Mouse (Mus musculus) spleen, adult 12 weeks (tissue): Measurements from ENCODE around the gene Sarnp.

Experiments
- DNase-seq: peaks from one replicate; pipeline ENCODE4 v3.0.0; 2022; ENCODE audit warnings: low spot score

Gene Sarnp

DNA sequence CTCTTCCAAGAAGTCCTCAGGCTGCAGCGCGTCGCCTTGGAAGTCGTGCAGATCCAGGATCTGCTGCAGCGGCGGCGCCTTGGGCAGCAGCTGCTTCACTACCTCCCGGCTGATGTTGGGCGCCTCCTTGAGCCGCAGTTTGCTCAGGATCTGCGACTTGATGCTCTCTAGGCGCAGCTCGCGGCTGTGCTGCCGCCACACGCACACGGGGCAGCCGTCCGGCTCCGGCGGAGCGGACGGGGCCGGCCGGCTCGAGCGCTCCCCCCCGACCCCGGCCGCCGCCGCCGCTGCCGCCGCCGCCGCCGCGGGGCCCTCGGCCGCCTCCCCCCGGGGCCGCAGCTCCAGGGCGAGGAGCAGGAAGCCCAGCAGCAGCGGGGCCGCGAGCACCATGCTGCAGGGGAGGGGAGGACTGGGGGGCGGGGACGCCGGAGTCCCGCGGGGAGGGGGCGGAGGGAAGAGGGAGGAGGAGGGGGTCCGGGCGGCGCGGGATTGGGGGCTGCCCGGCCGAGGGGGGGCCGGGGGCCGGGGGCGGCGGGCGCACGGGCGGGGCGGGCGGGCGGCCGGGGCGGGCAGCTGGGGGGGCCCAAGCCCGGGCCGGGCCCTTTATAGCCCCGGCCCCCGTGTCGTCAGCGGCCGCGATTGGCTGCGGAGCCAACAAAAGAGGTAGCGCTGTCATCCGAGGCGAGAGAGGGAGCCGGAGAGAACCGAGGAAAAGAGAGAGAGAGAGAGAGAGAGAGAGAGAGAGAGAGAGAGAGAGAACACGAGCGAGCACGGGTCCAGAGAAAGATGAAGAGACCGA, 74.4 kb downstream of the Sarnp start, which contains the start of gene Gdf11:
Gene Gdf11 (minus strand): TSS at position 423 of the 799 bp plus-strand sequence.
- DNase-seq, result no peak

DNA sequence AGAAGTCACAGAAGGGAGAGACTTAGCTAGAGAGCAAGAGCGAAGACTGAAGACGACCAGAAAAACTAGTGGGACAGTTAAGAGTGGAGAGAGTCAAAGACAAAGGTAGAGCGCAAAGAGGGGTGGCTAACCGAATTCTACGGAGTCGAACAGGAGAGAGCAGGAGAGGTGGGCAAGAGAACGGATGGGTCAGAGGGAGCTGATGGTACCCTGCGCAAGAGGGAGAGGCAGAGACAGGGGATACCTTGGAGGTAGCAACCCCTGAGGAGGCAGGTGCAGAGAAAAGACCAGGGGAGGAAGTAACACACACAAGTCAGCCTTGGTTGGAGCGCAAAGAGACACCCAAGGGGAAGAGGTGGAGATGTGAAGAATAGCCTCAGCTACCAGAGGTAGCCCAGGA, 75.1 kb downstream of the Sarnp start:
- no peak for DNase-seq

DNA sequence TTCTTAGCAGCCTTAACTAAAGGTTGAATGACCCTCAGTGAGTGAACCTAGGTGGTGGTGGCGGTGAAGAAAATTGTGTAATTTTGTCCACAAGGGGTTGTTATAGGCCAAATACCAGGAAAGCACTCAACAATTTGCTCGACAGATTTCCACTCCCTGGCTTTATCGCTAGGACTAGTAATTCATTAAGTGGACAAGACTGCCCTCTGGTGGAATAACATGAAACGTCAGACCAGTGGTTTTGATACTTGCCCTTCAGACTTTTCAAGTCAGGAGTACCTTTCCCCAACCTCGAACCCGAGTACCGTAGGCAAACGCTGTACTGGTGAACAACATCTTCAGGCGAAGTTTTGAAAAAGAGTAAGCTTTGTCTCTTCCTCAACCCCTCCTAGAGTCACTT, 78.3 kb downstream of the Sarnp start:
- peak; percentile 42 for DNase-seq

DNA sequence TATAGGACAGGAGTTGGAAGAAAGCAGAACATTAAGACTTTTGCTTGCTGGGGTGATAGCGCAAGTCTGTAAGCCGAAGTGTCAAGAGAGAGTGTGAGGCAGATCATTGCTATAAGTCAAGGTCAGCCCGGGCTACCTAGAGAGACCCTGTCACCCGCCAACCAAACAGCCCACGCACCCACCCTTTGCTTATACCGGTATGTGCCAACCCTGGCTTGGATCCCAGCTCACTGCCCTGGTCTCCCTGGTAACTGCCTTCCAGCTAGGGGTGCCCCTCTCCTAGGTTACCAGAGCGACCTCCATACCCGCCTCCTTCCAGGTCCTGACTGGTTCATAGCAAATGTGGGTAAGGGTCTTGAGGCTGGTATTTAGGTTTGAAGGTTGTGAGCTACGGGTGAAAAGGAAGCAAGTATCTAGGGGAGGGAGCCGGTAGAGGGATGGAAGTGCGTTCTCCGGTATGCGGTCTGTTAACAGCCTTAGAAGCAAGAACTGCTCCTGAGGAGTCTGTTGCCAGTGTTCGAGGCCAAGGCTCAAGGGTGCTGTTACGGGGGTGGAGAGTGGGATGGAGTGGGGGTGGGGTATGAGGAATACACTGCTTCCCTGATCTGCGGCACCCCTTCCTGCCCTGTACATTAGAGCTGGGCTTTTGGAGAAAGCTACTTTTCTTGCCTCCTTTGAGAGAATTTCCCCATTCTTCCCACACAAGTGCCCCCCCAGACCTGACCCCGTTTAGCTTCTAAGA, 79.0 kb downstream of the Sarnp start:
- no peak for DNase-seq

DNA sequence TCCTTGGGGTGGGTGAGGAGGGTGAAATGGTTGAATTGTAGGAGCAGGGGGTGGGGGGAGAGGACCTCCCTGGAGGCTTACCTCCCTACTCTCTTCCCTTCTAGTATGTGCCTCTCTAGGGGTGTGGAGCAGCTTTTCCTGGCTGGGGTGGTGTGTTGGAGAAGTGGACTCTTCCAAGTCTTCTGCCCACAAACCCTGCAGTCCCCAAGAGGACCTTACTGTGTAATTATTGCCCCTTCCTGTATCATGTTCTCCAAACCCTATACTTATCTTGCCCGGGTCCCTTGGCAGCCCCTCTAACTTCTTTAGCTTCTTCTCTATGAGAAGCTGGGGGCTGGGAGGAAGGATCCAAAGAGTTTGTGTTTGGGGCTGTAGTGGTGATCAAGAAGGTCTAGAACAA, 79.7 kb downstream of the Sarnp start:
- DNase-seq, result no peak

DNA sequence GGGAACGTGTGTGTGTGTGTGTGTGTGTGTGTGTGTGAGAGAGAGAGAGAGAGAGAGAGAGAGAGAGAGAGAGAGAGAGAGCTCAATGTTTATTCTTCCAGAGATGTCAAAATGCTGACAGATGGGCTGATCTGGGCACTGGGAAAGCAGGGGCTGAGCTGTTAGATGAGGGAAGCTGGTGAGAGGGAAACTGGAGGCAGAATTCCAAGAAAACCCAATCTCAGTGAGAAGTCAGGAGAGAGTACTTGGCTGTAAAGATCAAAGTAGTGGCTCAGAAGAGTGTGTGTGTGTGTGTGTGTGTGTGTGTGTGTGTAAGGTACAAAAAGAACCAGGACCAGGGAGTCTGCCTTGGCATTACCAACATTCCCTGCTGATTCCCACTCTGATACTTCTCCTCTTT, 80.4 kb downstream of the Sarnp start:
- no peak for DNase-seq

DNA sequence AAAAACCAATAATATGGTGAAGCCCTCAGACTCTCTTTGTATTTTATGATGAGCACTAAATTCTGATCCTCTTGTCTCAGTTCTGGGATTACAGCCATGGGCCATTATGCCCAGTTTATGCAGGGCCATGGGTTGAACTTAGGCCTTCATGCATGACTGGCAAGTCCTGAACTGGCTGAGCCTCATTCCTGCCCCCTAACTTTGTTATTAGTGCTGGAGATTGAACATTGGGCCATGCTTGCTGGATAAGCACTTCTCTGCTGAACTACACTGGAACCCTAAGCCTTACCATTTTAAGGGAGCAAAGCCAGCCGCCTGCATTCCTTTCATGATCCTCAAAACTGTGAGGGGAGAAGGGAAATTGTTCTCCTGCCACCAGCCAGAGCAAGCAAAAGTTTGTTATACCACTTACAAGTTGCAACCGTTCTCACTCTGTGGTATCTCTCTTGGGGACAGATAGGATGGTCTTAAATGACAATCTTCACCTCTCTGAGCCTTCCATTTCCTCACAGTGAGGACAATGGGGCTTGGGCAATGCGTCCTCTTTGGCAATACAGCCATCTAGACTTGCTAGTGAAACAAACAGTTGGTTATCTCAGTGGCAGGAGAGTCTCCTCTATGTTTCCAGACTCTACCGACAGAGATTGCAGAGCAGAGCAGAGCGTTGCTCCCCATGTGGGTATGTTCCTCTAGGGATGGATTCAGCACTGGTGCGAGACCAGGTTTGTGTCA, 82.8 kb downstream of the Sarnp start:
- DNase-seq, result no peak

DNA sequence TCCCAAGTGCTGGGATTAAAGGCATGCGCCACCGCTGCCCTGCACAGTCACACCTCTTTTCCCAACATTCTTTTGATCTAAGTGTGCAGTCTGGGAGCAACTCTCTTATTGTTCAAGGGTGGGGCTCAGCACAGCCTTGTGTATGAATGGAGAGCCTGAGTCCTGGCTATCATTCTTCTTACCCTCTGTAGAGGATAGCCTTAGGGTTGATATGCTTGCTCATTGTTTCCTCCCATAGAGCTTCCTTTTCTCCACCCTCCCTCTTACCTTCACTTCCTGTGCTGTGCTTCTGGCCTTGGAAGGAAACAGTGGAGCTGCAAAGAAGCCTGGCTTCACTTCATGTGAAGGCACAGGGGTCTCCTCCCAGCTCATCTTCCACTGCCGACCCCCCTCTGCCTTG, 83.6 kb downstream of the Sarnp start, which contains the start of gene Cd63:
Gene Cd63 (plus strand): TSS at position 292 of the 400 bp plus-strand sequence.
- no peak for DNase-seq

DNA sequence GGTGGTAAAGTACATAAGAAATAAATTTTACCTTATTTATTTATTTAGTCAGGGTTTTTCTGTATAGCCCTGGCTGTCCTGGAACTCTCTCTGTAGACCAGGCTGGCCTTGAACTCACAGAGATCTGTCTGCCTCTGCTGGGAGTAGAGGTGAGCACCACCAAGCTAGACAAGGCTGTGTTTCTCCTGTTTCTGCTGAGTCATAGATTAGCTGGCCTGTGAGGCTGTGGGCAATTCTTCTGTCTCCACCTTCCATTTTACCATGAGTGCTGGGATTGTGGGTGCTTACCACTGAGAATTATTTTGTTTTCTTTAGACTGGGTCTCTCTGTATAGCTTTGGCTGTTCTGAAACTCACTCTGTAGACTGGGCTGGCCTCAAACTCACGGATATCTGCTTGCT, 84.3 kb downstream of the Sarnp start:
- no peak for DNase-seq

DNA sequence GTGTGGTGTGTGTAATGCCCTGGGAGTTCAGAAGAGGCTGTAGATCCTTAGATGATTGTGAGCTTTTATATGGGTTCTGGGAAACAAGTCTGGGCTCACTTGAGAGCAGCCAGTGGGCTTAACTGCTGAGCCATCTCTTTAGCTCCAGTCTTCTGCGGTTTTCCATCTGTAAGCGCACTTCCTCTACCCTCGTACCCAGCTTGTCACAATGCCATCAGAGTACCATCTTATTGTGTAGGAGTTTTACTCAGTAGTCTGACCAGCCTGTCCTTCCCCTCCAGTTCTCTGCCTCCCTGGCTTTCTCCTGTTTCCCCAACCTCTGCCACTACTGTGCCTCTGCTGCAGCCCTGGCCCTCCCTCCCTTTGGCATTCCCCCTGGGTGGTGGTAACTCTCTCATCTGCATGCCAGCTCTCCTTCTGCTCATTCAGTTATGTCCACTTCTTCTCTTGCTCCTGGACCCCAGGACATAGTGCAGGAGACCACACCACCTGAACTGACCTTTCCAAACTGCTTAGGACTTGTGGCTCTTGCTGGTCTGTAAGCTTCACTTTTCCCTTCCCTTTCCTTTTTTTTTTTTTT, 85.4 kb downstream of the Sarnp start:
- no peak for DNase-seq

DNA sequence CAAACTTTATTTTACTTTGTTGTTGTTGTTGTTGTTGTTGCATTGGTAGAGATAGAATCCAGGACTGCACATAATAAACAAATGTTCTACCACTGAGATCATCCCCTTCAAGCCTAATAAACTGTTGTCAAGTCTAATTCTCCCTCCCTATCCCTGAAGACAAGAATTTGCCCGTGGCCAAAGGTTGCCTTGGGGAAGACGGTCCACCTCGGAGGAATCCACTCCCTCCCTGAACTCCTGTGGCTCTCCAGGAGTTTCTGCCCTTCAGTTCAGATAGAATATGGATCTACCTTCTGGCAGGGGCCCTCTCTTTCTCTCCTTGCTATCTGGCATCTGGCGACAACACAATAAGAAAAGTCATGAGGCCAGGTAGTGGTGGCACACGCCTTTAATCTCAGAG, 87.7 kb downstream of the Sarnp start:
- DNase-seq, result no peak

DNA sequence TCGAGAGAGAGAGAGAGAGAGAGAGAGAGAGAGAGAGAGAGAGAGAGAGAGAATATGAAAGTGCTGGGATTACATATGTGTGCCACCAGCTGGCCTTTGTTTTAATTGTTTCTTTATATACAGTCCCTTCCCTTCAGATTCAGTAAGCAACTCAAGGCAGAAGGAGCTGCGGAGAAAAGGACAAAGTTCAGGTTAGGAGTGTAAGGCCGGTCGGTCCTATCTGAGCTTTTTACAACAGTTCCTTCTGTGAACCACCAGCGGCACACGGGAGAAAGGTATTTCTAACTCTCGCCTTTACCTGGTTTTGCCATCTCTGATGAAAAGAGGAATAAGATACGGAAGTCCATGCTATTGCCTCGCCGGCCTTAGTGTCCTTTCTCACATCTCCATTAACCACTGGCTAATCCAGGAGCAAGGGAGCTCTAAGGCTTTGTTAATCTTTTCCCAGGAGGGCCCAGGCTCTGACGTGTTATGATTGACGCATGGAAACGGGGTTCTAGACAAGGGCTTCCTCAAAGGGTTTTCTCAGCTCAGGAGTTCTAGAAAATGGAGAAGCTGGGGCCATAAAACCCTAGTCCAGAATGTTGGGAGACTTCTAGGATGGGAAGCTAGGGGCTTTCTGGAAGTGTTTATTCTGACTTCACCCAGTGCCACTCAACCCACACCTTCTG, 91.8 kb downstream of the Sarnp start:
- no peak for DNase-seq

DNA sequence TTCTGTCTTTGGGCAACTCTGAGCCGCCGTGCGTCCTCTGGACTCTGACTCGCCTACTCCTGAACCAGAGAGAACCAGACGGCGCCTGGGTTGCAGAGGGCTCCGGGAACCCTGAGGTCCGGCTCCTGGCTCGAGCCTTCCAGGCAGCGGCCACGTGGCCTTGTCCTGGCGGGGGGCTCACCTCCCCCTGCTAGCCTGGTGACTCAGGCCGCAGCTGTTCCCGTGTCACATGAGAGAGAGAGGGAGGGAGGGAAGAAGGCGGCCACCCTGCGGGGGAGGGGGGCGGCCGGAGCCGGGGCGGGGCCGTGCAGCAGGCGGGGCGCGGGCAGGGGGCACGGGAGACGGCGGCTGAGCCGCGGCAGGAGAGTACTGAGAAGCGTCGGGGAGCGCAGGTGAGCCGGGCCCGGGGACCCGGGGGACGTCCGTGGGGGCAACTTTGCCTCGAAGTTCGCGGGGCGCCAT, 92.5 kb downstream of the Sarnp start:
- no peak for DNase-seq

DNA sequence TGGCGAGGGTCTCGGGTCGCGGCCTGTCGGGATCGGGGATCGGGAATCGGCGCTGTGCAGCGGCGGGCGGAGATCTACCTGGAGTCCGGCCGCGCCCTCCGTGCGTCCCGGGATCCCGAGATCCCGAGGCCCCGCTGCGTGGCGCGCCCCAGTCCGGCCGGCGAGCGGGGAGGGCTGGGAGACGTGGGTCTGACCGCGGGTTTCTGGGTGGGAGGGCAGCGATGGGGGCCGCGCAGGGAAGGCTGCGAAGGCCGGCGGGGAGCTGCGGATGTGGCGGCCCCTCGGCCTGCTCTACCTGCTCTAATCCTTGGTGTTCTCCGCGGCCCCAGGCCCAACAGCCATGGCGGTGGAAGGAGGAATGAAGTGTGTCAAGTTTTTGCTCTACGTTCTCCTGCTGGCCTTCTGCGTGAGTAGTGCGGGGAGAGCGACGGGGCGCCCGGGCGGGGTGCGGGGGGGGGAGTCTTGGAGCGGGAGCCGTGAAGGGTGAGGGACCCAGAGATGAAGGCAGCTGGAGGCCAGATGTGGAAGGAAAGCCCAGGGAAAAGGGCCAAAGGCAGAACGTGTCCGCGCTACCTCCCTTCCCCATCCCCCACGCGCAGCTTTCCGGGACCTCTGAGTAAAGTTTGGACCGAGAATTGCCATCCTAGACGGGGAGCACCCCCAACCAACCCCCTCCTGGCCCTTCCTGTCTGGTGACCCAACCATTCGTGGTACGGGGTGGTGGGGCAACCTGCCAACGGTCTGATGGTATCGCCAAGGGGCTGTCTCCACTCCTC, 93.1 kb downstream of the Sarnp start:
- no peak for DNase-seq

DNA sequence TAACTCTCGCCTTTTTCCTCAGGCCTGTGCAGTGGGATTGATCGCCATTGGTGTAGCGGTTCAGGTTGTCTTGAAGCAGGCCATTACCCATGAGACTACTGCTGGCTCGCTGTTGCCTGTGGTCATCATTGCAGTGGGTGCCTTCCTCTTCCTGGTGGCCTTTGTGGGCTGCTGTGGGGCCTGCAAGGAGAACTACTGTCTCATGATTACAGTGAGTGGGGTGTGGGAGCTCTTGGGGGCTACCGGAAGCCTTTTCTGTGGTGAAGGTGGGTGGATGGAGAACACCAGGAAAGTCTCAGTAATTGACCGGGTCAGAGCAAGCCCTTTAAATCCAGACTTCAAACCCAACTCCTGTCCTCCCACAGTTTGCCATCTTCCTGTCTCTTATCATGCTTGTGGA, 94.3 kb downstream of the Sarnp start:
- DNase-seq, result no peak

DNA sequence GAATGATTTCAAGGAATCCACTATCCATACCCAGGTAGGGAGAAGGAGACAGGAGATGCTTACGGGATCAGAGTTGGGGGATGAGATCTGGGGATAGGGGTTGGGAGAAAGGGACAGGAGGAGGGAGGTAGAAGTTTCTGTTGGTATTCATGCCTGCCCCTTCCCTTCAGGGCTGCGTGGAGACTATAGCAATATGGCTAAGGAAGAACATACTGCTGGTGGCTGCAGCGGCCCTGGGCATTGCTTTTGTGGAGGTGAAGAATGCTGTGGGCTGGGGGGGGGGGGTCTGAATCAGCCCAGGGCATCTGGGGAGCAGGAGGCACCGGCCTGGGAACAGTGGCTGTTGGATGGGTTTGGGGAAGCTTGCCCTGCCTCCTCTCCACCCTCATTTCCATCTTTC, 95.1 kb downstream of the Sarnp start:
- DNase-seq, result no peak

DNA sequence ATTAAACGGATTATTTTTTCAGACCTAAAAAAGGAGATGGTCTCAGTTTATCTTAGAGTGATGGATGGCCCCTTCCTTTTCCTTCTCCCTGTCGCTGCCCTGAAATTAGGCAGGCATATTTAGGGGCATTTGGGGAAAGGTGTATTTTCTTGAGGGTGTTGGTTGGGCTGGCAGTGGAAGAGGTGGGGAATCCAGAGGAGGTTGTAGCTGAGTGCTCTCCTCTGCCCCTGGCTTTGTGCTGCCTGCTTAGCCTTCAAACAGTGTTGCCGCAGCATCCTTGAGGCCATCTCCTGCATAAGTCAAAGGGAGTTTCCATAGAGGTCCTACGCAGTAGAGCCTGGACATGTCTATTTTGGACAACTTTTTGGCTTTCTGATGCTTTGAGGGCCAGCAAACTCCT, 95.7 kb downstream of the Sarnp start:
- no peak for DNase-seq

DNA sequence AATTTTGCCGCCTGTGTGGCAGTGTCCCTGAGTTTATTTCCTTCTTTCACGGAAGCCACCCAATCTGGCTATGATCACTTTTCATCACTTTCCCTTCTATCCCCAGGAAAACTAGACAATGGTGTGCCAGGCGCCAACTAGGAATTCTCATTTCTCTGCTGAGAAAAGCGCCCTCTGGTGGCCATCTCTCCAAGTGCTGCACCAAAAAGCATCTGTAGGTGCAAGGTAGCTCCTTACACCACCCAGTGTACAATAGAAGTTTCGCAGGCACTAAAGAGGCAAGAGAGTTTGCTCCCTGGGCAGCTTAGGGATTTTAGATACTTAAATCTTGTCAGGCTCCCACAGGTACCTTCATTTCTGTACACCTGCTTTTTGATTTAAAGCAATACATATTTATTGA, 96.1 kb downstream of the Sarnp start:
- peak; percentile 58 for DNase-seq

DNA sequence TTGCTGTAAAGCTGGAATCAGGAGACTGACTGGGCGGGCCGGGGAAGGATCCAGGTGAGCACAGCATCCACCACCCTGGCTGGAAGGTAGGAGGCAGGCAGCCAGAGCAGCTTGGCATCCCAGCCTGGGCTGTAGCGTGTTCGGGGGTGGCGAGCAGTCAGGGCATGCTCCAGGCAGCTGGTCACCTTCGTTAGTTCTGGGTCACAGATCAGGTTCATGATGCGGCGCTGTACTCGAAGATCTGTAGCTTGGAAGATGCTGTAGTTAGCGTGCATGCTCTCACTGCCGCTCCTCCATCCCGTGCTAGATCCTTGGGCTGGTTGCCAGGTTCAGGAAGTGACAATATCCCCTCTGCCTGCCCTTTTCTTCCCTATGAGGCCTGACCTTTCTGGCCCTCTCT, 96.6 kb downstream of the Sarnp start:
- no peak for DNase-seq

DNA sequence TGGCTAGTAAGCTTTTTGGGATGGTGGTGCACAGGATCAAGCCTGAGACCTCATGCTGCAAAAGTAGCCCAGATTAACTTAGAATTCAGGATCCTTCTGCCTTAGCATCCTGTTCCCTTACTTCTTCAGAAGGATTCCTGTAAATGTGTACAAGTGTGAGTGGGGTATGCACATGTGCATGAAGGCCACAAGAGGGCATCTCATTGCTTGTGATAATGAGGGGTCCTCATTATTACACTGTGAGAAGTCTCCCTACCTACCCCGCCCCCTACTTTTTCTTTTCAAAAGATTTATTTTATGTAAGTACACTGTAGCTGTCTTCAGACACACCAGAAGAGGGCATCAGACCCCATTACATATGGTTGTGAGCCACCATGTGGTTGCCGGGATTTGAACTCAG, 98.4 kb downstream of the Sarnp start:
- DNase-seq, result no peak

DNA sequence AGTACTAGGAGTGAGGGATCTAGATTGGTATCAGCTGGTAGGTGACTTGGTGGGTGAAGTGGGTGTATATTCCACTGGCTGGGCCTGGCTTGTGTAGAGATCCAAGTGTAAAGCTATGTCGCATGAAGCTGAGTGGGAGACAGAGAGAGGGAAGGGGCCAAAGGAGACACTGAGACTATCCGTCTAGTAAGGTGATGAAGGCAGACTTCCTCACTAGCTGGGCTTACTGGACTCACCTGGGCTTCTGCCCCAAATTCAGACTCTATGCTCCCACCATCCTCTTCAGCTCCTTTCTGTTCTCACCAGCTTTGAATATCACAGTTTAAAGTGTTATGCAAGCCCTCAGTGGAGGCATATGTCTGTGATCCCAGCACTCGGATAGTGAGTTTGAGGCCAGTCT, 99.5 kb downstream of the Sarnp start:
- DNase-seq, result no peak
